ENCODE assay signal across 8 mouse cellular contexts in genomic region chr13:48869600-48869949, GRCm38 (mm10). TPM values are rescaled to one million over a fixed set of nuclear protein-coding genes. Genes with fewer than 3 reads are reported as not detected.
DNase-seq lines count a peak whose midpoint lies in the region; ATAC-seq and TF ChIP-seq lines count a peak whose summit lies in the region.

No protein-coding gene starts in this region.

- no peak for TF ChIP-seq POLR2A in cortical plate, adult 2 months (IDR thresholded peaks at IDR 0.05; ENCODE audit: extremely low read depth, insufficient read depth, low read length)

- WGBS in intestine, embryonic 16.5 days, result 7% methylated on average over 5 of the region's 5 CpGs

- H3K27me3 ChIP-seq in intestine, embryonic 16.5 days (replicated peaks; ENCODE audit: control insufficient read depth, insufficient read depth, low read length), result no peaks in the 10 kb centered on the region

- peaks cover 8% of the 10 kb centered on the region; the same call in 1 of the 2 replicates for H3K4me1 ChIP-seq in cortical plate, adult 2 months (ENCODE audit: control insufficient read depth, insufficient read depth, low read length)
- H3K4me1 ChIP-seq in intestine, embryonic 16.5 days (ENCODE audit: control insufficient read depth, insufficient read depth, low read length), result peaks cover 38% of the 10 kb centered on the region

- no peak for TF ChIP-seq CTCF in left cerebral cortex, adult 2 months (IDR thresholded peaks at IDR 0.05)
- TF ChIP-seq CTCF in cortical plate, adult 2 months (IDR thresholded peaks at IDR 0.05; ENCODE audit: extremely low read depth, insufficient read depth, low read length), result no peak

- peak overlapping the region; percentile 98 for H3K9ac ChIP-seq in intestine, embryonic 16.5 days (ENCODE audit: low read depth, low read length)

- intact Hi-C loops in left cerebral cortex, adult 2 months (cut with DNase I), result no loop called here
- intact Hi-C loops in left cerebral cortex, postnatal 36 days (cut with DNase I), result no loop called here

- no peaks in the 10 kb centered on the region for H3K36me3 ChIP-seq in intestine, embryonic 16.5 days (ENCODE audit: control insufficient read depth, insufficient read depth, low read length)

- peak overlapping the region; percentile 56 for H3K4me3 ChIP-seq in left cerebral cortex, adult 2 months
- peak overlapping the region; percentile 76 for H3K4me3 ChIP-seq in cortical plate, adult 2 months (ENCODE audit: insufficient read depth, low read length)
- H3K4me3 ChIP-seq in intestine, embryonic 16.5 days (ENCODE audit: low read length), result peak overlapping the region; percentile 92

- H3K27ac ChIP-seq in left cerebral cortex, adult 2 months, result peak overlapping the region; percentile 74
- no peak overlapping the region for H3K27ac ChIP-seq in cortical plate, adult 2 months (ENCODE audit: insufficient read depth, low read length)
- H3K27ac ChIP-seq in intestine, embryonic 16.5 days (ENCODE audit: low read length), result peak overlapping the region; percentile 96

- H3K9me3 ChIP-seq in intestine, embryonic 16.5 days (ENCODE audit: control insufficient read depth, low read length), result no peaks in the 10 kb centered on the region

- H3K4me2 ChIP-seq in intestine, embryonic 16.5 days (ENCODE audit: low read depth, low read length), result peak overlapping the region; percentile 78

- peak; percentile 31 for ATAC-seq in intestine, embryonic 16.5 days
- 0 out of 2 replicates have a peak, but pooled peaks have one; percentile 19 for ATAC-seq in megakaryocyte-erythroid progenitor cell, adult 5-6 weeks (replicated peaks; ENCODE audit: low FRiP score, low TSS enrichment, poor library complexity, severe bottlenecking)

- no peak for DNase-seq in left cerebral cortex, adult 2 months (ENCODE audit: extremely low spot score in 1 of 2, low spot score in 2 of 2)
- no peak for DNase-seq in left cerebral cortex, postnatal 36 days (ENCODE audit: low spot score in 2 of 2)
- no peak for DNase-seq in right cerebral cortex, postnatal 36 days (ENCODE audit: low spot score in 2 of 2)
- DNase-seq in frontal cortex, postnatal 10 days (ENCODE audit: low spot score in 2 of 2), result no peak
- DNase-seq in natural killer cell, adult 2 months (ENCODE audit: low spot score in 2 of 2), result no peak

RNA-seq across cellular contexts. Expression of gene Phf2, which starts 1.3 kb away (rescaled TPM):
- total RNA-seq in left cerebral cortex, adult 2 months (2021), result 10 to 100 TPM; 36.2 to 36.8 TPM
- total RNA-seq in left cerebral cortex, postnatal 36 days (2021), result 10 to 100 TPM; 32.8 to 38.3 TPM
- 17.5 and 17.7 TPM in 2 replicates for polyA plus RNA-seq in cortical plate, adult 2 months (2012; rRNA removed)
- 3.9 and 4.5 TPM in 2 replicates for polyA plus RNA-seq in intestine, embryonic 16.5 days (2015; fragmentation: Nextera tagmentation; extraction: Ambion mirVana)
- total RNA-seq in megakaryocyte-erythroid progenitor cell, adult 5-6 weeks (2014; fragmentation: Nextera tagmentation), result 25.2 and 26.1 TPM in 2 replicates
- total RNA-seq in megakaryocyte-erythroid progenitor cell, adult 5-6 weeks (2017), result 6.1 and 10.9 TPM in 2 replicates
